In genomic region chr2:85038336-85038735, GRCm38 (mm10) we compare ENCODE assay signal across 1 mouse cellular context.
TF ChIP-seq lines count a peak whose summit lies in the region.

No protein-coding gene starts in this region.

TF ChIP-seq in MEL, 35 proteins besides CTCF, POLR2A, EP300 and RAD21:
- no peak for TF ChIP-seq RCOR1 (IDR thresholded peaks at IDR 0.05; ENCODE audit: low read depth, low read length)
- no peak for TF ChIP-seq MYC (IDR thresholded peaks at IDR 0.05; ENCODE audit: low read depth, low read length)
- TF ChIP-seq GABPA (IDR thresholded peaks at IDR 0.05; ENCODE audit: low read depth, low read length): no peak
- TF ChIP-seq ZMIZ1 (IDR thresholded peaks at IDR 0.05; ENCODE audit: low read depth, low read length): no peak
- no peak for TF ChIP-seq MAX (IDR thresholded peaks at IDR 0.05; ENCODE audit: low read length)
- no peak for TF ChIP-seq CHD2 (IDR thresholded peaks at IDR 0.05; ENCODE audit: low read length)
TF ChIP-seq in MEL: peak in this region for 0.
